Mouse (Mus musculus): ENCODE measurements around the gene Hecw2. TPM values are rescaled to one million over a fixed set of nuclear protein-coding genes. Genes with fewer than 3 reads are reported as not detected.
A peak's percentile ranks its signal among the peaks of the same experiment; 100 is the strongest.

Hecw2 gene
- polyA plus RNA-seq, 1 experiment from 2014 or later, result 2.9 TPM

- no peaks in the 10 kb centered on the region for H3K4me1 ChIP-seq (replicated peaks; ENCODE audit: control insufficient read depth, insufficient read depth, low read length)
- H3K9ac ChIP-seq (ENCODE audit: low read length), result no peak overlapping the region
- H3K4me3 ChIP-seq (ENCODE audit: low read depth, low read length), result no peak overlapping the region
- no peaks in the 10 kb centered on the region for H3K9me3 ChIP-seq (ENCODE audit: control insufficient read depth, low read length)
- no peaks in the 10 kb centered on the region; the same call in 1 of the 2 replicates for H3K27me3 ChIP-seq (ENCODE audit: control insufficient read depth, insufficient read depth, low read length)
- no peaks in the 10 kb centered on the region for H3K36me3 ChIP-seq (ENCODE audit: control insufficient read depth, insufficient read depth, low read length)
- ATAC-seq (replicated peaks; ENCODE audit: low FRiP score) (no peak), DNase-seq (ENCODE audit: low spot score) (no peak)
- 46% methylated on average over 3 of the region's 3 CpGs for WGBS
- H3K4me2 ChIP-seq (ENCODE audit: low read depth, low read length, severe bottlenecking), result no peak overlapping the region
- no peak overlapping the region for H3K27ac ChIP-seq (ENCODE audit: low read depth, low read length)
Measured at GRCm38 (mm10) chr1:53941528-53941927, 253.4 kb downstream of the Hecw2 start.

- Histone ChIP-seq H3K36me3 (ENCODE audit: control insufficient read depth, insufficient read depth, low read length) (no peaks in the 10 kb centered on the region), H3K27ac (ENCODE audit: low read depth, low read length) (no peak overlapping the region), H3K4me2 (ENCODE audit: low read depth, low read length, severe bottlenecking) (peak overlapping the region; percentile 0; the same call in 1 of the 2 replicates), H3K9me3 (ENCODE audit: control insufficient read depth, low read length) (no peaks in the 10 kb centered on the region), H3K27me3 (ENCODE audit: control insufficient read depth, insufficient read depth, low read length) (no peaks in the 10 kb centered on the region; the same call in 1 of the 2 replicates), H3K4me3 (ENCODE audit: low read depth, low read length) (no peak overlapping the region), H3K4me1 (replicated peaks; ENCODE audit: control insufficient read depth, insufficient read depth, low read length) (no peaks in the 10 kb centered on the region), H3K9ac (ENCODE audit: low read length) (no peak overlapping the region)
- ATAC-seq (replicated peaks; ENCODE audit: low FRiP score) (peak; percentile 89), DNase-seq (ENCODE audit: low spot score) (peak; percentile 69)
- 16% methylated on average over 13 of the region's 13 CpGs for WGBS
Measured at GRCm38 (mm10) chr1:53940268-53941017, 254.5 kb downstream of the Hecw2 start.

- DNase-seq (ENCODE audit: low spot score) (no peak), ATAC-seq (replicated peaks; ENCODE audit: low FRiP score) (no peak)
- Histone ChIP-seq H3K4me3 (ENCODE audit: low read depth, low read length) (no peak overlapping the region), H3K27ac (ENCODE audit: low read depth, low read length) (no peak overlapping the region), H3K36me3 (ENCODE audit: control insufficient read depth, insufficient read depth, low read length) (no peaks in the 10 kb centered on the region), H3K9ac (ENCODE audit: low read length) (no peak overlapping the region), H3K27me3 (ENCODE audit: control insufficient read depth, insufficient read depth, low read length) (no peaks in the 10 kb centered on the region; the same call in 1 of the 2 replicates), H3K4me1 (replicated peaks; ENCODE audit: control insufficient read depth, insufficient read depth, low read length) (no peaks in the 10 kb centered on the region), H3K4me2 (ENCODE audit: low read depth, low read length, severe bottlenecking) (no peak overlapping the region), H3K9me3 (ENCODE audit: control insufficient read depth, low read length) (no peaks in the 10 kb centered on the region)
- 81% methylated on average over 4 of the region's 4 CpGs for WGBS
Measured at GRCm38 (mm10) chr1:53939291-53939690, 255.7 kb downstream of the Hecw2 start.

GRCm38 (mm10) chr1:53933308-53933707, 261.7 kb downstream of the Hecw2 start:
- ATAC-seq (replicated peaks; ENCODE audit: low FRiP score) (no peak), DNase-seq (ENCODE audit: low spot score) (no peak)
- H3K27me3 ChIP-seq (ENCODE audit: control insufficient read depth, insufficient read depth, low read length), result no peaks in the 10 kb centered on the region
- H3K36me3 ChIP-seq (ENCODE audit: control insufficient read depth, insufficient read depth, low read length), result no peaks in the 10 kb centered on the region
- no peaks in the 10 kb centered on the region for H3K9me3 ChIP-seq (ENCODE audit: control insufficient read depth, low read length)
- no peaks in the 10 kb centered on the region for H3K4me1 ChIP-seq (replicated peaks; ENCODE audit: control insufficient read depth, insufficient read depth, low read length)
- no peak overlapping the region for H3K9ac ChIP-seq (ENCODE audit: low read length)
- WGBS, result 69% methylated on average over 2 of the region's 2 CpGs
- H3K27ac ChIP-seq (ENCODE audit: low read depth, low read length), result no peak overlapping the region
- no peak overlapping the region for H3K4me3 ChIP-seq (ENCODE audit: low read depth, low read length)
- H3K4me2 ChIP-seq (ENCODE audit: low read depth, low read length, severe bottlenecking), result no peak overlapping the region

- ATAC-seq (replicated peaks; ENCODE audit: low FRiP score) (no peak), DNase-seq (ENCODE audit: low spot score) (no peak)
- no peaks in the 10 kb centered on the region for H3K27me3 ChIP-seq (ENCODE audit: control insufficient read depth, insufficient read depth, low read length)
- H3K4me3 ChIP-seq (ENCODE audit: low read depth, low read length), result no peak overlapping the region
- H3K4me2 ChIP-seq (ENCODE audit: low read depth, low read length, severe bottlenecking), result no peak overlapping the region
- 77% methylated on average over 3 of the region's 3 CpGs for WGBS
- no peaks in the 10 kb centered on the region for H3K4me1 ChIP-seq (replicated peaks; ENCODE audit: control insufficient read depth, insufficient read depth, low read length)
- no peak overlapping the region for H3K27ac ChIP-seq (ENCODE audit: low read depth, low read length)
- H3K36me3 ChIP-seq (ENCODE audit: control insufficient read depth, insufficient read depth, low read length), result no peaks in the 10 kb centered on the region
- H3K9ac ChIP-seq (ENCODE audit: low read length), result no peak overlapping the region
- no peaks in the 10 kb centered on the region for H3K9me3 ChIP-seq (ENCODE audit: control insufficient read depth, low read length)
Measured at GRCm38 (mm10) chr1:53931314-53931713, 263.7 kb downstream of the Hecw2 start.

GRCm38 (mm10) chr1:53927605-53928004, 267.4 kb downstream of the Hecw2 start:
- H3K9ac ChIP-seq (ENCODE audit: low read length), result no peak overlapping the region
- H3K4me3 ChIP-seq (ENCODE audit: low read depth, low read length), result no peak overlapping the region
- H3K27me3 ChIP-seq (ENCODE audit: control insufficient read depth, insufficient read depth, low read length), result no peaks in the 10 kb centered on the region
- no peaks in the 10 kb centered on the region for H3K36me3 ChIP-seq (ENCODE audit: control insufficient read depth, insufficient read depth, low read length)
- H3K4me2 ChIP-seq (ENCODE audit: low read depth, low read length, severe bottlenecking), result no peak overlapping the region
- no peaks in the 10 kb centered on the region for H3K4me1 ChIP-seq (replicated peaks; ENCODE audit: control insufficient read depth, insufficient read depth, low read length)
- no peaks in the 10 kb centered on the region for H3K9me3 ChIP-seq (ENCODE audit: control insufficient read depth, low read length)
- 15% methylated on average over 4 of the region's 4 CpGs for WGBS
- DNase-seq (ENCODE audit: low spot score) (peak; percentile 61), ATAC-seq (replicated peaks; ENCODE audit: low FRiP score) (peak; percentile 65)
- H3K27ac ChIP-seq (ENCODE audit: low read depth, low read length), result no peak overlapping the region

GRCm38 (mm10) chr1:53925149-53925901, 269.6 kb downstream of the Hecw2 start:
- no peak for DNase-seq (ENCODE audit: low spot score)
- ATAC-seq (replicated peaks; ENCODE audit: low FRiP score), result 0 out of 2 replicates have a peak, but pooled peaks have one; percentile 21
- Histone ChIP-seq H3K4me3 (ENCODE audit: low read depth, low read length) (no peak overlapping the region), H3K4me1 (replicated peaks; ENCODE audit: control insufficient read depth, insufficient read depth, low read length) (no peaks in the 10 kb centered on the region), H3K36me3 (ENCODE audit: control insufficient read depth, insufficient read depth, low read length) (no peaks in the 10 kb centered on the region), H3K9ac (ENCODE audit: low read length) (no peak overlapping the region), H3K27ac (ENCODE audit: low read depth, low read length) (no peak overlapping the region), H3K9me3 (ENCODE audit: control insufficient read depth, low read length) (no peaks in the 10 kb centered on the region), H3K4me2 (ENCODE audit: low read depth, low read length, severe bottlenecking) (no peak overlapping the region), H3K27me3 (ENCODE audit: control insufficient read depth, insufficient read depth, low read length) (no peaks in the 10 kb centered on the region)
- 34% methylated on average over 18 of the region's 18 CpGs for WGBS

- Histone ChIP-seq H3K4me3 (ENCODE audit: low read depth, low read length) (no peak overlapping the region), H3K4me2 (ENCODE audit: low read depth, low read length, severe bottlenecking) (no peak overlapping the region), H3K27me3 (ENCODE audit: control insufficient read depth, insufficient read depth, low read length) (no peaks in the 10 kb centered on the region), H3K36me3 (ENCODE audit: control insufficient read depth, insufficient read depth, low read length) (no peaks in the 10 kb centered on the region), H3K9ac (ENCODE audit: low read length) (no peak overlapping the region), H3K4me1 (replicated peaks; ENCODE audit: control insufficient read depth, insufficient read depth, low read length) (no peaks in the 10 kb centered on the region), H3K27ac (ENCODE audit: low read depth, low read length) (no peak overlapping the region), H3K9me3 (ENCODE audit: control insufficient read depth, low read length) (no peaks in the 10 kb centered on the region)
- WGBS, result 92% methylated on average over 3 of the region's 3 CpGs
- DNase-seq (ENCODE audit: low spot score) (no peak), ATAC-seq (replicated peaks; ENCODE audit: low FRiP score) (no peak)
Measured at GRCm38 (mm10) chr1:53911848-53912247, 283.1 kb downstream of the Hecw2 start.

Data from forebrain, embryonic 11.5 days (tissue).